Mouse (Mus musculus): ENCODE measurements around the gene Nrxn3. TPM values are rescaled to one million over a fixed set of nuclear protein-coding genes. Genes with fewer than 3 reads are reported as not detected.

The Nrxn3 gene
- polyA plus RNA-seq, 1 experiment from 2014 or later = 42.5 TPM

DNA sequence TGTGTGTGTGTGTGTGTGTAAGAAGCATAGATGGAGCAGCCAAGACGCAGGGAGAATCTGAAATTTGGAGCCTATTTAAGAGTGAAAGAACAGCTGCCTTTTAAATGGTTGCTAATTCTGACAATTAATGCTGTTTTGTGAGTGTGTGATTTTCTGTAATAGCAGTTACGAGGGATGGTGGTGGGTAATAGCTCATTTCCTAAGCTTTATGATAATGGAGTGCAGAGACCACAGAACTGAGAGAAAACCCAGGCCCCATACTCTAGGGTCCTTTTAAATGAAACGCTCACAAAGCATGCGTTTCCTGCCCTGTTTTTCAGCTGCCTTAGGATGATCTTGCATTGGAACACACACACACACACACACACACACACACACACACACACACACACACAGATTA lies 137.7 kb downstream of the Nrxn3 start:
- Histone ChIP-seq H3K4me2 (replicated peaks) (no peak overlapping the region), H3K27ac (replicated peaks) (peak overlapping the region; percentile 42; the same call in 1 of the 2 replicates), H3K4me1 (peaks cover 17% of the 10 kb centered on the region), H3K9ac (replicated peaks) (no peak overlapping the region), H3K9me3 (no peaks in the 10 kb centered on the region), H3K27me3 (no peaks in the 10 kb centered on the region), H3K36me3 (no peaks in the 10 kb centered on the region), H3K4me3 (no peak overlapping the region)
- ATAC-seq (ENCODE audit: low FRiP score, low read depth) = peak; percentile 68
- WGBS = 33% methylated on average over 4 of the region's 4 CpGs

DNA sequence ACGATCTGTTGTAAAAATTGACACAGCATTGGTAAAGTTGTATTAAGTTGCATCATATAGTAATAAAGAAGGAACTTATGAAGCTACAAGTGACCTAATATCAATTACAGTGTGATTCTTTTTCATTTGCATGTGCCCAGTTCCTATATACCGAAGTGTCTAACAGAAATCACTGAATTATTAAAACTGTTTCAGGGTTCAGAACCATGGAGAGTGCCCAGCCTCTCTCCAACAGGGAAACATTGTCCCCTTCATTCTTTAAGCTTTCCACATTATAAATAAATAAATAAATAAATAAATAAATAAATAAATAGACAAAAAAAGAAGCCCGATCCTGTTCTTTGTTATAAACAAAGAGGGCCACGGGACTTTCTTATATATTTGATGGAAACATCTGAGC lies 140.4 kb downstream of the Nrxn3 start:
- Histone ChIP-seq H3K4me3 (no peak overlapping the region), H3K27ac (replicated peaks) (no peak overlapping the region), H3K9ac (replicated peaks) (no peak overlapping the region), H3K27me3 (no peaks in the 10 kb centered on the region), H3K9me3 (no peaks in the 10 kb centered on the region), H3K36me3 (no peaks in the 10 kb centered on the region), H3K4me1 (peaks cover 19% of the 10 kb centered on the region), H3K4me2 (replicated peaks) (no peak overlapping the region)
- 71% methylated on average over 4 of the region's 4 CpGs for WGBS
- ATAC-seq (ENCODE audit: low FRiP score, low read depth) = no peak

DNA sequence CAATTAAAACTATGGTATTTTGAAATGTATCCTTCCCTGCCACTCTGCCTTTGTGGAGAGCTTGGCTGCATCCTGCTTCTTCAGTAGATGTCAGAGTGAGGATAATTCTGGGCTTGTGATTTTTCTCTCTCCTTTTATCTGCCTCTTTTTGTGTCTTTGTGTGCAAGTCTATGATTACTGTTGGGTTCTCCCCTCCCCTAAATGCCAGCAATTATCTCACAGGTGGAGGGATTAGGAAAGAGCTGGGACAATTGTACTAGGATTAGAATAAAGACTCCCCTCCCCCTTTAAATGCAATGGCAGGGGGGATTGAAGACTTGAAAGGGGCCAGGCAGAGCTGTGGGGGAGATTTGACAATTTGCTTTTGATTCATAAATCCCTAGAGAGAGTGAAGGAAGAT lies 145.6 kb downstream of the Nrxn3 start:
- H3K9ac ChIP-seq (replicated peaks) = no peak overlapping the region
- no peak overlapping the region for H3K4me2 ChIP-seq (replicated peaks)
- peak overlapping the region; percentile 25; the same call in 1 of the 2 replicates for H3K27ac ChIP-seq (replicated peaks)
- ATAC-seq (ENCODE audit: low FRiP score, low read depth) = peak; percentile 53; the same call in 1 of the 2 replicates
- H3K4me1 ChIP-seq = peaks cover 18% of the 10 kb centered on the region
- H3K27me3 ChIP-seq = no peaks in the 10 kb centered on the region
- no peaks in the 10 kb centered on the region for H3K9me3 ChIP-seq
- no peak overlapping the region for H3K4me3 ChIP-seq
- no peaks in the 10 kb centered on the region for H3K36me3 ChIP-seq

DNA sequence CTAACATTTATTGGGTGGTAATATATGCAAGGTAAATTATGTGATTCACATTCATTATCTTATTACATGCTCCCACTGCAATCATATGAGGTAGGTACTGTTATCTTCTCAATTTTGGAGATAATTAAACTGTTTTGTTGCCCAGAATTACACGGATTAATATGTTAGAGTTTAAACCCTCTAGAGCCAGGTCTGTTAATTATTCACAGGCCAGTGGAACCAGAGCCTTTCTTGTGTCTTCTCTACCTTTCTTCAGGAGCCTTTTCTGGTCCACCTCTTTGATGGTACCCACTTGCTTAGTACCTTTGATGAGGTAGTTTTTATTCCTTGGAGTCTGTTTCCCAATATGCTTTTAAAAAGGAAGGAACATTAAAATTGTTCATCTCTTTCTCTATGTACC lies 174.7 kb downstream of the Nrxn3 start:
- no peaks in the 10 kb centered on the region for H3K27me3 ChIP-seq
- no peak for ATAC-seq (ENCODE audit: low FRiP score, low read depth)
- no peaks in the 10 kb centered on the region for H3K9me3 ChIP-seq
- H3K4me3 ChIP-seq = no peak overlapping the region
- H3K9ac ChIP-seq (replicated peaks) = no peak overlapping the region
- H3K4me2 ChIP-seq (replicated peaks) = no peak overlapping the region
- WGBS = 68% methylated on average over 1 of the region's 1 CpGs
- peaks cover 9% of the 10 kb centered on the region for H3K4me1 ChIP-seq
- no peak overlapping the region for H3K27ac ChIP-seq (replicated peaks)
- H3K36me3 ChIP-seq = no peaks in the 10 kb centered on the region

DNA sequence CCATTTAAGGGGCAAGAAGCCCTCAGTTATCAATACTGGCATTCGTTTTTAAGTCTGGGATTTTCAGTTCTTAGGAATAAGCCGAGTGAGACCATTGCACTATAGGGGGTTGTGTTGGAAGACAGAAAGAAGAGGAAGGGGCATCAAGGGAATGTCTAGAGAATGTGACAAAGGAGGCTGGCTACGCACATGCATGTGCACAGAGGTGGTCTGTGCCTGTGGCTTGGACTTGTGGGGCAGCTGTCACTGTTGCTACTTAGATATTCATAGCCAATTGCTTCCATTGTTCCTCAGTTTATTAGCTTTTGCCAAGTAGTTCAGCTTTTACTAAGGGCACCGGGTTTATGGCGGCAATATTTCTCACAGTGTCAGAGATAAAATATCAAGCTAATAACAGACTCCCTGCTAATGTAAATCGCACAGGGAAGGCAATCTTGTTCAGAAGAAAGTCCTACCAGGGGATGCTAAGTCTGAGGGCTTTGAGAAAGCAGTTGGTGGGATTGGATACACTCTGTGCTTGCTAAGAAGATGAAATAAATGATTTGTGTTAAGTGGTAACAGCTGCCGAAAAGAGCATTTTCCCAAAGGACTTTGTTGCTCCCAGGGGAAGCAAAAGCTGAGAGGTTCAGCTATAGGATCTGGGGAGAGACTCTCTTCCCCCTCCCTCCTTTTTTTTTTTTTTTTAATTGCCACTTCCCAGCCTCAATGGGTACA lies 177.5 kb downstream of the Nrxn3 start:
- H3K4me1 ChIP-seq = peaks cover 9% of the 10 kb centered on the region
- WGBS = 41% methylated on average over 7 of the region's 7 CpGs
- 0 out of 2 replicates have a peak, but pooled peaks have one; percentile 47 for ATAC-seq (ENCODE audit: low FRiP score, low read depth)

DNA sequence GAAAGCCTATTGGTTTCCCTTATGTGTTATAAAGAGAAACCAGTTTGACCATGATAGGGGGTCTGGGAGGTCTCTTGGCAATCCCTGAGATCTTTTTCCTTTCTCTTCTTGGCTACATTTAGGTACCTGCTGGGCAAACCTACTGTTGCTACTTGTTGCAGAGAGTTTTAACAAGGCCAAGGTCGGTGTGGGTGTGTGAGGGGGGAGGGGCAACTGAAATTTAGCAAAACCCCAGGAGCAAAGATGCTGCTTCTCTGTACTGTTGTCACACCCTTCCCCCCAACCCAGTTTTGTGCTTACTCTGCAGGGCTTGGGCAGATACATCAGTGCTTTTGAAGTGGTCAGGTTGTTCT lies 178.0 kb downstream of the Nrxn3 start:
- no peaks in the 10 kb centered on the region for H3K27me3 ChIP-seq
- peaks cover 9% of the 10 kb centered on the region for H3K4me1 ChIP-seq
- no peaks in the 10 kb centered on the region for H3K36me3 ChIP-seq
- no peak overlapping the region for H3K4me2 ChIP-seq (replicated peaks)
- H3K27ac ChIP-seq (replicated peaks) = no peak overlapping the region
- 5% methylated on average over 1 of the region's 1 CpGs for WGBS
- no peak overlapping the region for H3K4me3 ChIP-seq
- no peak for ATAC-seq (ENCODE audit: low FRiP score, low read depth)
- H3K9ac ChIP-seq (replicated peaks) = no peak overlapping the region
- H3K9me3 ChIP-seq = no peaks in the 10 kb centered on the region

More for the DNA sequence above, 177.5 kb downstream of the Nrxn3 start:
- Histone ChIP-seq H3K9ac (replicated peaks) (no peak overlapping the region), H3K27ac (replicated peaks) (no peak overlapping the region), H3K36me3 (no peaks in the 10 kb centered on the region), H3K4me3 (no peak overlapping the region), H3K9me3 (no peaks in the 10 kb centered on the region), H3K27me3 (no peaks in the 10 kb centered on the region), H3K4me2 (replicated peaks) (no peak overlapping the region)

DNA sequence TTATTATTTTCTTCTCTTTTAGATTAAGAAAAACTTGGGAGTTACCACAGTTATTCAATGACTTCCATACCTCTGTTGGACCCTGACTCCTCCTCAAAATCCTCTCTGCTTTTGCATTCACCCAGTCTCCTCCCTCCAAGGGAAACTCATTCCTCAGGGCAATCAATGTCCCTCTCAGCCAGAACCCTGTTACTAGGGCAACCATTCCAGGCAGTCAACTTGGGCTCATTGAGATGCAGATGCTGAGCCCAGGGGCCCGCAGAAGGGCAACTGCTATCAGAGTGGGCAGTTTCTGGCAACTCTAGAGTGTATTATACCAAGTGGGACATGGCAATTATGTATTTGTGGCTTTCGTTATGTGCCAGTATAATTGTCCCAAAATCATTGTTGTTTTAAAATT lies 188.1 kb downstream of the Nrxn3 start:
- Histone ChIP-seq H3K4me2 (replicated peaks) (no peak overlapping the region), H3K4me3 (no peak overlapping the region), H3K36me3 (no peaks in the 10 kb centered on the region), H3K9ac (replicated peaks) (no peak overlapping the region), H3K4me1 (peaks cover 13% of the 10 kb centered on the region), H3K9me3 (no peaks in the 10 kb centered on the region), H3K27ac (replicated peaks) (no peak overlapping the region), H3K27me3 (no peaks in the 10 kb centered on the region)
- peak; percentile 98 for ATAC-seq (ENCODE audit: low FRiP score, low read depth)
- 12% methylated on average over 2 of the region's 2 CpGs for WGBS

DNA sequence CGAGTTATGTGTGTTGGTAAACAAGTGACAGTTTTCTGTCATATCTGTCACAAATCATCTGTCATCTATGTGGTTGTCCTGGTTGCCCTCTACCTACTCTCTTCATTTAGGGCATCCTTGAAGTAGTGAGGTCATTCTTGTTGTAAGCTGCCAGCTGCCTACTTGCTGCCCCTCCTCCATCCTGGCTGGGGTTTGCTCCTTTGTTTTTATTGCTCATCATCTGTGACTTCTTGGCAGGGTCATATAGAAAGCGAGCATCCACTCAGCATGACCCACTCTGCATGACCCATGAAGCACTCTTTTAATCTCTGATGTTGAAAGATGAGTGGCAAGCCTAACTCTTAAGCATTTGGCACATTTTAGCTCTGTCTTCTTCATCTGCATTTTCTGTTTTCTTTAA lies 194.1 kb downstream of the Nrxn3 start:
- H3K27me3 ChIP-seq = no peaks in the 10 kb centered on the region

DNA sequence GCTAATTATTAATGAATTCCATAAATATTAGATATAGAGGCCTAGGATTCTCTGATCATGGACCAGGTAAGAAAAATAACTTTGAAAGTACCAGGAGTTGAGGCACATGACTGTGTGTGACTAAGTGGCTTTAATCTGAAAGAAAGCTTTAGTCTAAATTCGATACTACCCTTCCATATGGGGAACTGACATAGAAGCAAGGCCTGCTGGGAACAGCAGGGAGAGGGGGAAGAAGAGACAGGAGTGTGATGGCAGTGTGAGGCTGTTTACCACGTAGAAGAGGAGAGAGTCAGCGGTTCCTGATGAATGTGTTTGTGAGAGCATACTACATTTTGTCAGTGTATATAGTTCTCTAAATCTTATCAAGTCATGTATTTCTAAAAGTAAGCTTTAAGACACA lies 202.2 kb downstream of the Nrxn3 start:
- Histone ChIP-seq H3K27me3 (no peaks in the 10 kb centered on the region), H3K9me3 (no peaks in the 10 kb centered on the region), H3K4me1 (no peaks in the 10 kb centered on the region), H3K27ac (replicated peaks) (no peak overlapping the region), H3K4me2 (replicated peaks) (no peak overlapping the region), H3K9ac (replicated peaks) (no peak overlapping the region), H3K36me3 (no peaks in the 10 kb centered on the region), H3K4me3 (no peak overlapping the region)
- no peak for ATAC-seq (ENCODE audit: low FRiP score, low read depth)
- 68% methylated on average over 3 of the region's 3 CpGs for WGBS

More for the DNA sequence above, 194.1 kb downstream of the Nrxn3 start:
- H3K9me3 ChIP-seq = no peaks in the 10 kb centered on the region
- no peak overlapping the region for H3K27ac ChIP-seq (replicated peaks)
- no peak overlapping the region for H3K4me2 ChIP-seq (replicated peaks)
- no peak overlapping the region for H3K9ac ChIP-seq (replicated peaks)
- no peak overlapping the region for H3K4me3 ChIP-seq
- H3K36me3 ChIP-seq = no peaks in the 10 kb centered on the region
- 69% methylated on average over 2 of the region's 2 CpGs for WGBS
- no peaks in the 10 kb centered on the region for H3K4me1 ChIP-seq
- no peak for ATAC-seq (ENCODE audit: low FRiP score, low read depth)

DNA sequence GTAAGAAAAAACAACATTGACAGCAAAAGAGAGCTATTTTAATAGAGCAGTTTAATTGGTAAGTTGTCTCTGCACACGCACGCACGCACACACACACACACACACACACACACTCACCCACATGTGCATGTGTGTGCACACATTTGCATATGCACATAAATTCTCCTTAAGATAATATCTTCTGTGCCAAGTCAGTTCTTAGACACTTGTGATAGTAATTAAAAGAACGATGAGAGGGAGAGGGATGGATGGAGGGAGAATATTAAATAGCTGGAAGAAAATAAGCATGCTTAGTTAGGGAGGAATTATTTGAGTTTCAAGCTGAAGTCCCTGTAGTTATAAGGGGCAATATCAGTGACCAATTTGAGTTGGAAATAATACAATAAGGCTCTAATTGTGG lies 203.6 kb downstream of the Nrxn3 start:
- Histone ChIP-seq H3K4me3 (no peak overlapping the region), H3K27ac (replicated peaks) (no peak overlapping the region), H3K36me3 (no peaks in the 10 kb centered on the region), H3K9me3 (no peaks in the 10 kb centered on the region), H3K9ac (replicated peaks) (no peak overlapping the region), H3K27me3 (no peaks in the 10 kb centered on the region), H3K4me2 (replicated peaks) (no peak overlapping the region), H3K4me1 (no peaks in the 10 kb centered on the region)
- WGBS = 85% methylated on average over 4 of the region's 4 CpGs
- no peak for ATAC-seq (ENCODE audit: low FRiP score, low read depth)

DNA sequence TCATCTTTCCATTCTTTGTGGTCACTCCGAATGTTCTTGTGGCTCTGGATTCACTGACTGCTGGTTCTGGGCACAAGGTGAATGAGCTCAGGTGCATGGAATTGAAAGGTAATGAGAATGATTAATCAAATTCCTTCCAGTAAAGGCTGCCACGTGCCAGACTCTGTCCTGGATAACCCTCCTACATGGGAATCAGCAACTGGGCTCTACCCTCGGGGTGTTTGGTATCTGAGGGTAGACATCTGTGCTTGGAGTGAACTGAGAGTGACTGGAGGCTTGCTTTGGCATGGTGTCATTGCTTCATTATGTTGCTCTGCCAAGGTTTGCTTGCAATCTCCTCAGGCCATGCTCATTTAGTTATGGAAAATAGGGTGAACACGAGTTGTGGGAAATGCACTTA lies 209.0 kb downstream of the Nrxn3 start:
- WGBS = 77% methylated on average over 4 of the region's 4 CpGs
- Histone ChIP-seq H3K9ac (replicated peaks) (no peak overlapping the region), H3K4me1 (no peaks in the 10 kb centered on the region), H3K9me3 (no peaks in the 10 kb centered on the region), H3K4me2 (replicated peaks) (no peak overlapping the region), H3K36me3 (no peaks in the 10 kb centered on the region), H3K4me3 (no peak overlapping the region), H3K27me3 (no peaks in the 10 kb centered on the region), H3K27ac (replicated peaks) (no peak overlapping the region)
- no peak for ATAC-seq (ENCODE audit: low FRiP score, low read depth)

DNA sequence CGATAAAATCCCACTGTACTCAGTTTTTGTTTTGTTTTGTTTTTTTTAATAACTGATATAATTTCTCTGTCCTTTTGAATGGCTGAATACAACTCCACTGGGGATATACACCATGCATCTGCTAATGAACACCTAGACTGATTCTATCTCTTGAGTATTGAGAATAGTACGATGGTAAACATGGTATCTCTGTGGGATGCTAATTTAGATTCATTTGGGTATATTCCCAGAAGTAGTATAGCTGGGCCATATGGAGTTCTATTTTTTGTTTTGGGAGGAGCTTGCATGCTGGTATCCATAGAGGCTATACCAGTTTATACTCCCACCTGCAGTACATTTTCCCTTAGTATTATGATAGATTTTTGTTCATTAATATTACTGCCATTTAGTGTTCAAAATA lies 217.0 kb downstream of the Nrxn3 start:
- Histone ChIP-seq H3K27me3 (no peaks in the 10 kb centered on the region), H3K4me1 (no peaks in the 10 kb centered on the region), H3K4me3 (no peak overlapping the region), H3K27ac (replicated peaks) (no peak overlapping the region), H3K9ac (replicated peaks) (no peak overlapping the region), H3K36me3 (no peaks in the 10 kb centered on the region), H3K4me2 (replicated peaks) (no peak overlapping the region), H3K9me3 (no peaks in the 10 kb centered on the region)
- no peak for ATAC-seq (ENCODE audit: low FRiP score, low read depth)
- 87% methylated on average over 2 of the region's 2 CpGs for WGBS

DNA sequence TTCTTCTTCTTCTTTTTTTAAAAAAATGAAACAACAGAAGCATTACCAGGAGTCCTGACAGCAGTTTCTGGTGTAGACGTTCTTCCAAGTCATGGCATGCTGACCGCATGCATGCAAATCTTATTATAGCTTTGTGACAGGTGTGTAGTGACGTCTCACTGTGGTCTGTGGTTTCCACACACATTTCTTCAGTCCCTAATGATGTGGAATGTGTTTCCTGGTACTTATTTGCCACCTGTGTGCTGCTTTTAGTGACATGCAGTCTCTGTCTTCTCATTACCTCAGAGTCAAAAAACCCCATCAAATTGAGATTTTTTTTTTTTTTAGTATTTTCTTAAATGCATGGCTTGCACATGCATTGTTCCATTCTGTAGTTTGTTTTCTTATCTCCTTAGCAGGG lies 222.3 kb downstream of the Nrxn3 start:
- Histone ChIP-seq H3K9ac (replicated peaks) (no peak overlapping the region), H3K9me3 (no peaks in the 10 kb centered on the region), H3K4me3 (no peak overlapping the region), H3K27ac (replicated peaks) (no peak overlapping the region), H3K36me3 (no peaks in the 10 kb centered on the region), H3K4me2 (replicated peaks) (no peak overlapping the region), H3K27me3 (no peaks in the 10 kb centered on the region), H3K4me1 (no peaks in the 10 kb centered on the region)
- WGBS = 70% methylated on average over 3 of the region's 3 CpGs
- ATAC-seq (ENCODE audit: low FRiP score, low read depth) = no peak

Data from midbrain, embryonic 12.5 days (tissue).